Mouse (Mus musculus): ENCODE data around the gene Epc2. TPM values are rescaled to one million over a fixed set of nuclear protein-coding genes. Genes with fewer than 3 reads are reported as not detected.

Gene Epc2
- total RNA-seq (2023), result 10 to 100 TPM; 69.8 to 69.9 TPM

GRCm38 (mm10) chr2:49450931-49451636 is at the start of gene Epc2:
Gene Epc2 (plus strand): TSS chr2:49451486.

Other genes starting within 250 kb of the Epc2 start
- under 1 TPM; 0.09 to 0.41 TPM for gene Kif5c, start 167.8 kb downstream of the Epc2 start, total RNA-seq (2023)

All from B cell, adult 67 days (primary cell).